Mouse (Mus musculus): ENCODE measurements at regions not wholly inside any gene's neighbourhood (a gene's known extent, or its start where the extent isn't known, plus 50 kb on each side); places are given as distances from the start of the nearest gene placed in this dataset.

DNA sequence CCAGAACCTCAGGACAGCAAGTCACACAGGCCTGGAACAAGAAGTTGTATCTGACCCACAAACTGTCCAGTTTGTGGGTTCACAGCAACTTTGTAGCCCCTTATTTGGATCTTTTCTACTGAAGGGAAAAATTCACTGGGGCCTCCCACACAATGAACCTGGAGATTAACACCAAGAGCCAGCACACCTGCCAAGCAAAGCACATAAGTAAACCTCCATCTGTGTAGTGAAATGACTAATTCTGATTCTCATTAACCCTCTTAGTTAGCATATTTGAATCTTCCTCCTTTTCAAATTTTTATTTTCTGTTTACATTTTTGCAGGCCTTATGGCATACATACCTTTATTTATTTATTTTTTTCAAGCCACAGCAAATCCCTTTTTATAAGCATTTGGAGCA is 758.1 kb downstream of the Cypt12 start:
- TF ChIP-seq CTCF (IDR thresholded peaks at IDR 0.05) (no peak), EP300 (IDR thresholded peaks at IDR 0.05) (no peak)
